Mouse (Mus musculus): ENCODE measurements at regions not wholly inside any gene's neighbourhood (a gene's known extent, or its start where the extent isn't known, plus 50 kb on each side); places are given as distances from the start of the nearest gene placed in this dataset.

DNA sequence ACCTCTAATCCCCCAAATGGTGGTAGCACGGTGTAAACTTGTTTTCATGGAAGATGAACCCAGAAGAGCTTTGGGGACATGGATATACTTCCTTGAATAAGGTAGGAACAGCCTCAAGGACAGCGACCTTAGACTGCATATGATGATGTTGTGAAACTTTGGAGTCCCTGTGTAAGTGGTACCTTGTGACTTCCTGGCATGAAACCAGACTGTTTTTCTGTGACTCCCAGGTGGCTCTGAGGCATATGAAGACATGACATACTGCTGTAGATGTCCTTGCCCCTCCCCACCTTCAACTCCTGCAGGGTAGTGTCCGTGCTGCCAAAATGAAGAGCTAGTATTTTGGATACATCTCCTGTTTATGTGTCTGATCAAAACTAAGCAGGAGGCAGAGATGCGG lies 138.1 kb downstream of the Sox9 start:
- no peak for TF ChIP-seq CTCF (conservative IDR thresholded peaks at IDR 0.05; ENCODE audit: insufficient read depth, insufficient read length, low read depth, low read length)
- no peak for TF ChIP-seq POLR2A (IDR thresholded peaks at IDR 0.05; ENCODE audit: low read depth, low read length)

Data from kidney, adult 2 months (tissue).